ENCODE assay signal across 8 mouse cellular contexts in genomic region chr5:140663621-140664180, GRCm38 (mm10). TPM values are rescaled to one million over a fixed set of nuclear protein-coding genes. Genes with fewer than 3 reads are reported as not detected.
DNase-seq lines count a peak whose midpoint lies in the region; ATAC-seq and TF ChIP-seq lines count a peak whose summit lies in the region.
"Had no signal": no experiment of that assay in that cellular context is flagged by ENCODE, and none has a peak within 500 bp of the region (broad histone marks: within the 10 kb centered on the region; RNA-seq: fewer than 3 reads in every experiment).

No protein-coding gene starts in this region.

- H3K4me1 ChIP-seq in CH12.LX (ENCODE audit: control insufficient read depth in 1 of 2, insufficient read depth in 2 of 2): peaks cover 9 to 56% of the 10 kb centered on the region in 2 experiments
- peaks cover 20% of the 10 kb centered on the region for H3K4me1 ChIP-seq in kidney, embryonic 16.5 days (ENCODE audit: insufficient read depth, low read length)
- H3K4me1 ChIP-seq in lung, embryonic 14.5 days (ENCODE audit: insufficient read depth): no peaks in the 10 kb centered on the region
- peaks cover 22% of the 10 kb centered on the region for H3K4me1 ChIP-seq in small intestine, adult 2 months (ENCODE audit: control insufficient read depth, insufficient read depth, insufficient read length, low read length)

- peak; percentile 40; the same call in 1 of the 2 replicates for ATAC-seq in kidney, embryonic 16.5 days (ENCODE audit: low FRiP score, low TSS enrichment)
- ATAC-seq in lung, embryonic 14.5 days (ENCODE audit: insufficient read depth): peak; percentile 68

- H3K9ac ChIP-seq in CH12.LX (ENCODE audit: insufficient read depth, low read depth): no peak overlapping the region
- H3K9ac ChIP-seq in kidney, embryonic 16.5 days (replicated peaks; ENCODE audit: low read length): no peak overlapping the region
- H3K9ac ChIP-seq in lung, embryonic 14.5 days: no peak overlapping the region

- TF ChIP-seq EP300 in CH12.LX (IDR thresholded peaks at IDR 0.05; ENCODE audit: low read length): no peak

- no peaks in the 10 kb centered on the region for H3K79me2 ChIP-seq in CH12.LX (replicated peaks; ENCODE audit: control insufficient read depth, extremely low read depth, insufficient read depth, poor library complexity, severe bottlenecking)

- peak; percentile 47 for TF ChIP-seq RAD21 in CH12.LX (IDR thresholded peaks at IDR 0.05; ENCODE audit: low read depth, low read length)

- no peak overlapping the region for H3K4me2 ChIP-seq in CH12.LX (ENCODE audit: insufficient read depth, low read depth, poor library complexity, severe bottlenecking)
- no peak overlapping the region for H3K4me2 ChIP-seq in kidney, embryonic 16.5 days (replicated peaks; ENCODE audit: low read depth, low read length)
- no peak overlapping the region for H3K4me2 ChIP-seq in lung, embryonic 14.5 days

- DNase-seq in CH12.LX (ENCODE audit: extremely low read depth): peak; percentile 56
- DNase-seq in R1 (ENCODE audit: low read depth, low spot score): peak; percentile 63
- DNase-seq in embryo, embryonic 10.5 days (ENCODE audit: low spot score): peak; percentile 70
- DNase-seq in gastrocnemius, postnatal 36 days: peak; percentile 38 to 55
- peak; percentile 86 for DNase-seq in lung, embryonic 14.5 days

- H3K27me3 ChIP-seq in CH12.LX (replicated peaks): no peaks in the 10 kb centered on the region
- H3K27me3 ChIP-seq in kidney, embryonic 16.5 days (ENCODE audit: insufficient read depth, low read length): no peaks in the 10 kb centered on the region
- no peaks in the 10 kb centered on the region for H3K27me3 ChIP-seq in lung, embryonic 14.5 days (ENCODE audit: insufficient read depth, low read length)
- H3K27me3 ChIP-seq in small intestine, adult 2 months (ENCODE audit: control insufficient read depth, insufficient read depth, low read length): no peaks in the 10 kb centered on the region

- TF ChIP-seq POLR2A in CH12.LX (IDR thresholded peaks at IDR 0.05; ENCODE audit: low read depth, low read length): no peak
- TF ChIP-seq POLR2A in small intestine, adult 2 months (IDR thresholded peaks at IDR 0.05; ENCODE audit: low read depth, low read length): no peak

- intact Hi-C loops in gastrocnemius, postnatal 36 days (cut with DNase I): loop anchor here (2.0 to 5.0 kb wide), 2 partner anchors 35 to 121 kb away; no protein-coding TSS in a partner anchor

- in situ Hi-C loops in CH12.LX (cut with MboI; ENCODE audit: low pct_ligation_motif_present, low pct_unique_long_range_greater_than_20kb, low sequenced_read_pairs): no loop called here

- peaks cover 2% of the 10 kb centered on the region for H3K9me3 ChIP-seq in CH12.LX (replicated peaks; ENCODE audit: low read length)
- H3K9me3 ChIP-seq in kidney, embryonic 16.5 days (ENCODE audit: low read length): peaks cover 2% of the 10 kb centered on the region
- no peaks in the 10 kb centered on the region for H3K9me3 ChIP-seq in lung, embryonic 14.5 days (ENCODE audit: low read depth, low read length)

- no peak overlapping the region for H3K4me3 ChIP-seq in CH12.LX (replicated peaks in 1 of 3; ENCODE audit: low read depth in 2 of 3, low read length in 2 of 3, poor library complexity in 1 of 3)
- no peak overlapping the region for H3K4me3 ChIP-seq in kidney, embryonic 16.5 days (ENCODE audit: low read length)
- no peak overlapping the region for H3K4me3 ChIP-seq in lung, embryonic 14.5 days (ENCODE audit: low read depth, low read length)
- H3K4me3 ChIP-seq in small intestine, adult 2 months (ENCODE audit: low read depth, low read length): no peak overlapping the region

- peaks cover 1 to 10% of the 10 kb centered on the region in 2 experiments for H3K36me3 ChIP-seq in CH12.LX (replicated peaks in 1 of 2; ENCODE audit: control insufficient read depth in 1 of 2, insufficient read depth in 1 of 2, low read length in 1 of 2)
- peaks cover 12% of the 10 kb centered on the region for H3K36me3 ChIP-seq in kidney, embryonic 16.5 days (ENCODE audit: insufficient read depth, low read length)
- 0 out of 2 replicates have a peak, but pooled peaks cover 5% of the 10 kb centered on the region for H3K36me3 ChIP-seq in lung, embryonic 14.5 days (ENCODE audit: insufficient read depth)
- H3K36me3 ChIP-seq in small intestine, adult 2 months (ENCODE audit: control insufficient read depth, insufficient read depth, low read length): no peaks in the 10 kb centered on the region

- TF ChIP-seq CTCF in CH12.LX (conservative IDR thresholded peaks at IDR 0.05 in 1 of 2, IDR thresholded peaks at IDR 0.05 in 1 of 2; ENCODE audit: low read depth in 2 of 2, low read length in 2 of 2): peak; percentile 53 to 73; a peak in 3 of 4 replicates
- TF ChIP-seq CTCF in lung, embryonic 14.5 days (IDR thresholded peaks at IDR 0.05; ENCODE audit: low read depth): peak; percentile 88
- peak; percentile 88 for TF ChIP-seq CTCF in small intestine, adult 2 months (IDR thresholded peaks at IDR 0.05; ENCODE audit: extremely low read depth, insufficient read length, insufficient replicate concordance, low read depth, low read length)

- 45% methylated on average over 7 of the region's 7 CpGs for WGBS in kidney, embryonic 16.5 days
- 53% methylated on average over 7 of the region's 7 CpGs for WGBS in lung, embryonic 14.5 days
- 13% methylated on average over 7 of the region's 7 CpGs for WGBS in small intestine, adult 2 months

- dilution Hi-C loops in CH12.LX (cut with MboI; ENCODE audit: extremely low pct_ligation_motif_present, extremely low pct_unique_long_range_greater_than_20kb, low sequenced_read_pairs): no loop called here

- H3K27ac ChIP-seq in CH12.LX (ENCODE audit: insufficient read depth, low read depth): no peak overlapping the region
- H3K27ac ChIP-seq in kidney, embryonic 16.5 days (ENCODE audit: low read length): no peak overlapping the region
- no peak overlapping the region for H3K27ac ChIP-seq in lung, embryonic 14.5 days (ENCODE audit: low read depth)
- 0 out of 2 replicates have a peak overlapping the region, but pooled peaks have one; percentile 1 for H3K27ac ChIP-seq in small intestine, adult 2 months (ENCODE audit: insufficient read depth, low read depth, low read length)
- H3K27ac ChIP-seq: macrophage had no signal

TF ChIP-seq in CH12.LX, 34 proteins besides CTCF, POLR2A, EP300 and RAD21:
- TF ChIP-seq USF1 (IDR thresholded peaks at IDR 0.05; ENCODE audit: low read depth, low read length) (no peak), SMC3 (IDR thresholded peaks at IDR 0.05; ENCODE audit: low read depth, low read length) (peak; percentile 73)

RNA-seq across cellular contexts. Expression of gene Ttyh3, which starts 14.9 kb away (rescaled TPM):
- 1.4 TPM in 2 replicates for total RNA-seq in CH12.LX (2012; rRNA removed)
- total RNA-seq in CH12.LX (2014; rRNA removed): 0.22 and 0.31 TPM in 2 replicates
- 5.0 and 6.3 TPM in 2 replicates for polyA plus RNA-seq in CH12.LX (2012; ENCODE audit: insufficient read length, low read depth)
- 1 to 10 TPM; 4.6 to 5.2 TPM for total RNA-seq in gastrocnemius, postnatal 36 days (2021)
- polyA plus RNA-seq in kidney, embryonic 16.5 days (2015; fragmentation: Nextera tagmentation; extraction: Ambion mirVana): 28.4 and 31.3 TPM in 2 replicates
- polyA plus RNA-seq in lung, embryonic 14.5 days (2014; fragmentation: Nextera tagmentation; extraction: Ambion mirVana): 56.4 and 61.6 TPM in 2 replicates
- 35.3 and 72.5 TPM in 2 replicates for polyA plus RNA-seq in small intestine, adult 2 months (2012; rRNA removed)

RNA-seq across cellular contexts. Expression of gene Iqce, which starts 38.5 kb away (rescaled TPM):
- 5.3 and 6.3 TPM in 2 replicates for total RNA-seq in CH12.LX (2012; rRNA removed)
- 2.2 and 2.9 TPM in 2 replicates for total RNA-seq in CH12.LX (2014; rRNA removed)
- polyA plus RNA-seq in CH12.LX (2012; ENCODE audit: insufficient read length, low read depth): 8.5 and 11.2 TPM in 2 replicates
- 1 to 10 TPM; 2.6 to 3.1 TPM for total RNA-seq in gastrocnemius, postnatal 36 days (2021)
- polyA plus RNA-seq in kidney, embryonic 16.5 days (2015; fragmentation: Nextera tagmentation; extraction: Ambion mirVana): 26.0 and 30.7 TPM in 2 replicates
- polyA plus RNA-seq in lung, embryonic 14.5 days (2014; fragmentation: Nextera tagmentation; extraction: Ambion mirVana): 21.1 and 25.5 TPM in 2 replicates
- 3.4 and 6.9 TPM in 2 replicates for polyA plus RNA-seq in small intestine, adult 2 months (2012; rRNA removed)

RNA-seq across cellular contexts. Expression of gene Brat1, which starts 41.1 kb away (rescaled TPM):
- total RNA-seq in CH12.LX (2012; rRNA removed) (14.5 and 15.0 TPM in 2 replicates), CH12.LX (2014; rRNA removed) (9.0 and 9.8 TPM in 2 replicates)
- polyA plus RNA-seq in CH12.LX (2012; ENCODE audit: insufficient read length, low read depth): 10.0 and 10.9 TPM in 2 replicates
- 1 to 10 TPM; 4.6 to 5.1 TPM for total RNA-seq in gastrocnemius, postnatal 36 days (2021)
- 28.2 and 30.9 TPM in 2 replicates for polyA plus RNA-seq in kidney, embryonic 16.5 days (2015; fragmentation: Nextera tagmentation; extraction: Ambion mirVana)
- 19.8 and 21.2 TPM in 2 replicates for polyA plus RNA-seq in lung, embryonic 14.5 days (2014; fragmentation: Nextera tagmentation; extraction: Ambion mirVana)
- 8.8 and 17.8 TPM in 2 replicates for polyA plus RNA-seq in small intestine, adult 2 months (2012; rRNA removed)

RNA-seq across cellular contexts. Expression of gene Lfng, which starts 56.6 kb away (rescaled TPM):
- total RNA-seq in CH12.LX (2012; rRNA removed): not detected in 2 replicates
- total RNA-seq in CH12.LX (2014; rRNA removed): not detected in 2 replicates
- polyA plus RNA-seq in CH12.LX (2012; ENCODE audit: insufficient read length, low read depth): not detected in 2 replicates
- 1 to 10 TPM; 3.5 to 3.8 TPM for total RNA-seq in gastrocnemius, postnatal 36 days (2021)
- polyA plus RNA-seq in kidney, embryonic 16.5 days (2015; fragmentation: Nextera tagmentation; extraction: Ambion mirVana): 36.3 and 38.9 TPM in 2 replicates
- 20.5 and 22.0 TPM in 2 replicates for polyA plus RNA-seq in lung, embryonic 14.5 days (2014; fragmentation: Nextera tagmentation; extraction: Ambion mirVana)
- 25.6 and 29.9 TPM in 2 replicates for polyA plus RNA-seq in small intestine, adult 2 months (2012; rRNA removed)
